Mouse (Mus musculus) neural tube, postnatal 0 days (tissue): ENCODE results near the gene Unc5cl. TPM values are rescaled to one million over a fixed set of nuclear protein-coding genes. Genes with fewer than 3 reads are reported as not detected.

ENCODE experiments used
- polyA plus RNA-seq: library from polyadenylated mRNA; unstranded; fragments of >200 nt; fragmentation: Nextera tagmentation; extraction: Ambion mirVana; gene quantifications from 2 replicates; pipeline ENCODE4 v1.2.1, GENCODE M21; 2015

The Unc5cl gene
- 0.27 and 0.41 TPM in 2 replicates for polyA plus RNA-seq

GRCm38 (mm10) chr17:48454688-48455087, at the start of gene Unc5cl:
TSS of gene Unc5cl (plus strand) at chr17:48454901.

GRCm38 (mm10) chr17:48409380-48410298, 45.1 kb upstream of the Unc5cl start, which contains the start of the genes Nfya and Oard1:
TSS of gene Nfya (minus strand) at chr17:48409906.
TSS of gene Oard1 (plus strand) at chr17:48410014.

GRCm38 (mm10) chr17:48432158-48432980, 22.3 kb upstream of the Unc5cl start, which contains the start of gene Apobec2:
TSS of gene Apobec2 (minus strand) at chr17:48432930.

GRCm38 (mm10) chr17:48451353-48451675, 3.4 kb upstream of the Unc5cl start, which contains the start of gene Tspo2:
TSS of gene Tspo2 (minus strand) at chr17:48451522.

Other genes starting within 250 kb of the Unc5cl start
- not detected in 2 replicates for gene Trem1, start 222.1 kb upstream of the Unc5cl start, polyA plus RNA-seq
- not detected in 2 replicates for gene Trem3, start 207.1 kb upstream of the Unc5cl start, polyA plus RNA-seq
- 0.36 TPM in 1 of 2 replicates, not detected in the other for gene Treml4, start 190.6 kb upstream of the Unc5cl start, polyA plus RNA-seq
- gene Treml2, start 155.4 kb upstream of the Unc5cl start, polyA plus RNA-seq = 0.06 and 0.22 TPM in 2 replicates
- gene B430306N03Rik, start 138.8 kb upstream of the Unc5cl start, polyA plus RNA-seq = 0.10 TPM in 1 of 2 replicates, not detected in the other
- 12.7 and 13.0 TPM in 2 replicates for gene Trem2, start 108.5 kb upstream of the Unc5cl start, polyA plus RNA-seq
- gene Treml1, start 95.0 kb upstream of the Unc5cl start, polyA plus RNA-seq = not detected in 2 replicates
- gene Nfya, start 45.0 kb upstream of the Unc5cl start, polyA plus RNA-seq = 4.5 and 4.6 TPM in 2 replicates
- gene Oard1, start 44.9 kb upstream of the Unc5cl start, polyA plus RNA-seq = 29.9 and 31.3 TPM in 2 replicates
- gene Apobec2, start 22.0 kb upstream of the Unc5cl start, polyA plus RNA-seq = 0.42 and 0.84 TPM in 2 replicates
- gene Tspo2, start 3.4 kb upstream of the Unc5cl start, polyA plus RNA-seq = 0.22 TPM in 1 of 2 replicates, not detected in the other